Mouse (Mus musculus) limb, embryonic 14.5 days (tissue): ENCODE measurements around the gene Prkn. TPM values are rescaled to one million over a fixed set of nuclear protein-coding genes. Genes with fewer than 3 reads are reported as not detected.

Source experiments
- ATAC-seq: fragments of 200-750 bp; cut with Nextera tagmentation; 2 replicates; pipeline ENCODE4 v1.8.0; 2017; ENCODE audit warnings: low read depth, moderate number of reproducible peaks, moderate TSS enrichment; ENCODE audit not compliant: low FRiP score
- DNase-seq: peaks from one replicate; pipeline ENCODE4 v3.0.0-alpha.2; 2015; ENCODE audit warnings: low spot score
- H3K27ac ChIP-seq: fragments of 300-500 bp; sonication (generic); replicated peaks from 2 replicates; pipeline ENCODE4 v1.5.1; 2014; ENCODE audit warnings: low read depth, mild to moderate bottlenecking, low read length, moderate library complexity, mixed read lengths
- H3K27me3 ChIP-seq: fragments of 300-500 bp; sonication (generic); 2 replicates; pipeline ENCODE4 v1.6.1; 2014; ENCODE audit warnings: low read length, mixed read lengths; ENCODE audit not compliant: control insufficient read depth, insufficient read depth
- H3K36me3 ChIP-seq: fragments of 300-500 bp; sonication (generic); 2 replicates; pipeline ENCODE4 v1.6.1; 2014; ENCODE audit warnings: mild to moderate bottlenecking, low read length, moderate library complexity, mixed read lengths; ENCODE audit not compliant: control insufficient read depth, insufficient read depth
- H3K4me1 ChIP-seq: fragments of 300-500 bp; sonication (generic); 2 replicates; pipeline ENCODE4 v1.6.1; 2014; ENCODE audit warnings: antibody characterized with exemption, low read length, mixed read lengths; ENCODE audit not compliant: control insufficient read depth, insufficient read depth
- H3K4me2 ChIP-seq: fragments of 300-500 bp; sonication (generic); replicated peaks from 2 replicates; pipeline ENCODE4 v1.6.1; 2014; ENCODE audit warnings: low read depth, mild to moderate bottlenecking, low read length, moderate library complexity; ENCODE audit not compliant: severe bottlenecking
- H3K4me3 ChIP-seq: fragments of 300-500 bp; sonication (generic); replicated peaks from 2 replicates; pipeline ENCODE4 v1.5.1; 2014; ENCODE audit warnings: low read length
- H3K9ac ChIP-seq: fragments of 300-500 bp; sonication (generic); 2 replicates; pipeline ENCODE4 v1.6.1; 2014; ENCODE audit warnings: mild to moderate bottlenecking, low read depth, low read length, moderate library complexity; ENCODE audit not compliant: severe bottlenecking
- H3K9me3 ChIP-seq: fragments of 300-500 bp; sonication (generic); 2 replicates; pipeline ENCODE4 v1.6.1; 2016; ENCODE audit warnings: low read length; ENCODE audit not compliant: control insufficient read depth
- POLR2A ChIP-seq: fragments of 200-500 bp; IDR thresholded peaks from 2 replicates; pipeline ENCODE4 v1.8.0; 2012; ENCODE audit warnings: inconsistent platforms, mild to moderate bottlenecking, moderate library complexity, borderline replicate concordance; ENCODE audit not compliant: insufficient read depth, insufficient read length; ENCODE audit errors: extremely low read depth
- whole genome bisulfite sequencing: fragments of 180-500 bp; shearing (Covaris S2); extraction: QIAGEN DNeasy Blood & Tissue Kit; methylation state at CpG from one replicate; pipeline ENCODE4 v1.1.7; 2014; 5-methylcytosine and 5-hydroxymethylcytosine counted together
- polyA plus RNA-seq, 2 experiments: library from polyadenylated mRNA; depleted of rRNA in 1 of 2; stranded (reverse) in 1 of 2; unstranded in 1 of 2; fragments of >200 nt; fragmentation: Nextera tagmentation in 1 of 2; extraction: Ambion mirVana in 1 of 2; gene quantifications; 2 replicates each; pipeline versions ENCODE4 v1.2.1 to v1.2.3; 2012 to 2014

Gene Prkn
- polyA plus RNA-seq, 2 experiments = 2.3 to 2.7 TPM

DNA sequence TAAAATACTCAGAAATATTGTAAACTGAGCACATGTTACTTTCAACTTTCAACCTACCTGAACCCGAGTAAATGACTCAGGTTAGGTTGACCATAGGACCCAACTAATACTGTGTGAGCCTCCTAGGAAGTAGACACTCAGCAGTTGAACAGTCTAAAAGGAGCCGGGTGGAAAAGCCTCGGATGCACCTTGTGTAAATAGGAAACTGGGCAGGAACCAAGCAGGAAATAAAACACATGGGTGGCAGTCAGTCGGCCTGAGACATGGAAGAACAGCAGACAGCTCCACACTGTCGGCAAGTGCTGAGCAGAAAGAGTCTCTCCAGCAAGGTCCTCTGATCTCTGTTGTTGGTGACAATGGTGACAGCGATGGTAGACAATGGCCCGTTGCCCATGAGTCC, 676.0 kb downstream of the Prkn start:
- Histone ChIP-seq H3K4me2 (no peak overlapping the region), H3K27ac (no peak overlapping the region), H3K4me1 (0 out of 2 replicates have a peak, but pooled peaks cover 2% of the 10 kb centered on the region), H3K9me3 (no peaks in the 10 kb centered on the region), H3K27me3 (no peaks in the 10 kb centered on the region), H3K36me3 (no peaks in the 10 kb centered on the region), H3K9ac (no peak overlapping the region), H3K4me3 (no peak overlapping the region)
- DNase-seq (no peak), ATAC-seq (no peak)
- TF ChIP-seq POLR2A = no peak
- 87% methylated on average over 7 of the region's 7 CpGs for WGBS

- 52% methylated on average over 3 of the region's 3 CpGs for WGBS
- no peaks in the 10 kb centered on the region for H3K9me3 ChIP-seq
- ATAC-seq (no peak), DNase-seq (no peak)
- no peak overlapping the region for H3K4me3 ChIP-seq
- H3K9ac ChIP-seq = no peak overlapping the region
- H3K4me2 ChIP-seq = no peak overlapping the region
- H3K27me3 ChIP-seq = no peaks in the 10 kb centered on the region
- H3K36me3 ChIP-seq = no peaks in the 10 kb centered on the region
- H3K4me1 ChIP-seq = no peaks in the 10 kb centered on the region
- no peak overlapping the region for H3K27ac ChIP-seq
- TF ChIP-seq POLR2A = no peak
Observed at GRCm38 (mm10) chr17:11532066-11532465, 691.9 kb downstream of the Prkn start.

GRCm38 (mm10) chr17:11532748-11533147, 692.6 kb downstream of the Prkn start:
- DNase-seq (no peak), ATAC-seq (no peak)
- Histone ChIP-seq H3K9me3 (no peaks in the 10 kb centered on the region), H3K9ac (no peak overlapping the region), H3K27ac (no peak overlapping the region), H3K4me1 (no peaks in the 10 kb centered on the region), H3K27me3 (no peaks in the 10 kb centered on the region), H3K36me3 (no peaks in the 10 kb centered on the region), H3K4me3 (no peak overlapping the region), H3K4me2 (no peak overlapping the region)
- TF ChIP-seq POLR2A = no peak
- WGBS = 72% methylated on average over 2 of the region's 2 CpGs

DNA sequence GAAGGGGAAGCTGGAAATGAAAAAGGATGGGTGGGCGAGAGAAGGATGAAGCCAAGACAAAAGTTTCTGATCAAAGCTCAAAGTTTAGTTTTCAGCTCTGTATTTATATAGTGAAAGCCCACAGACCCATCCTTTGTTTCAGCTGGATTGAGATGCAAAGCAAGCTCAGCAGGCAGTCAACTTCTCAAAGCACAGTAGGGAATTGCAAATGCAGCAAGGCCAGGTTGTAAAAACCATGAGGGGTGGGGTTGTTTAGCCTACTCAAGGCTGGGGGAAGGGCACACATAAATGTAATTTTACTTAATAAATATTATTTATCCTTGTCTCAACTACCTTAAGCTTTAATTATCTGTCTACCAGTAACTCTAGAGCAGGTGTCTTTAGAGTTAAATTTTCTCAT, 693.7 kb downstream of the Prkn start:
- ATAC-seq (no peak), DNase-seq (no peak)
- TF ChIP-seq POLR2A = no peak

DNA sequence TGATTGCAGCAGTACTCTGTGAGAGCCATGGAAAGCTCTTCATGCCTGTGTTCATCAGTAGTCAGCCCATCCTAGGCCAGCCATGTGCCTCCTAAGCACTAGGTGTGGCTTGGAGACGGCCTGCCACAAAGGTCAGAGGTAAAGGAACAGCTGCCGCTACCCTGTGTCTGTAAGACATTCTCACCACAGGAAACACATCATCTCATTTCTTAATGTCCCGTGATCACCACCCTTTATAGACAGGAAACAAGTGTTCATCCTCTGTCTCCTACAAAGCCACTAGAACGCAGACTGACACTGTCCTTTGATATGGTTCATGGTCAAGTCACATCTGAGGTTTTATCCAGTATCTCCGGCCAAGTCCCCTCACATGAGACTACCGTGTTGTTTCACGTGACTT, 698.6 kb downstream of the Prkn start:
- no peaks in the 10 kb centered on the region for H3K27me3 ChIP-seq
- DNase-seq (no peak), ATAC-seq (no peak)
- 93% methylated on average over 7 of the region's 7 CpGs for WGBS
- no peaks in the 10 kb centered on the region for H3K36me3 ChIP-seq
- no peak overlapping the region for H3K27ac ChIP-seq
- H3K4me2 ChIP-seq = no peak overlapping the region
- no peak overlapping the region for H3K4me3 ChIP-seq
- no peak for TF ChIP-seq POLR2A
- H3K9ac ChIP-seq = no peak overlapping the region
- no peaks in the 10 kb centered on the region for H3K9me3 ChIP-seq
- no peaks in the 10 kb centered on the region for H3K4me1 ChIP-seq

More for the DNA sequence above, 693.7 kb downstream of the Prkn start:
- no peak overlapping the region for H3K9ac ChIP-seq
- no peaks in the 10 kb centered on the region for H3K36me3 ChIP-seq
- no peak overlapping the region for H3K27ac ChIP-seq
- H3K4me1 ChIP-seq = no peaks in the 10 kb centered on the region
- WGBS = 74% methylated on average over 1 of the region's 1 CpGs
- H3K27me3 ChIP-seq = no peaks in the 10 kb centered on the region
- no peak overlapping the region for H3K4me3 ChIP-seq
- H3K4me2 ChIP-seq = no peak overlapping the region
- H3K9me3 ChIP-seq = no peaks in the 10 kb centered on the region
